Mouse (Mus musculus): Measurements from ENCODE around the gene Ly86.

DNA sequence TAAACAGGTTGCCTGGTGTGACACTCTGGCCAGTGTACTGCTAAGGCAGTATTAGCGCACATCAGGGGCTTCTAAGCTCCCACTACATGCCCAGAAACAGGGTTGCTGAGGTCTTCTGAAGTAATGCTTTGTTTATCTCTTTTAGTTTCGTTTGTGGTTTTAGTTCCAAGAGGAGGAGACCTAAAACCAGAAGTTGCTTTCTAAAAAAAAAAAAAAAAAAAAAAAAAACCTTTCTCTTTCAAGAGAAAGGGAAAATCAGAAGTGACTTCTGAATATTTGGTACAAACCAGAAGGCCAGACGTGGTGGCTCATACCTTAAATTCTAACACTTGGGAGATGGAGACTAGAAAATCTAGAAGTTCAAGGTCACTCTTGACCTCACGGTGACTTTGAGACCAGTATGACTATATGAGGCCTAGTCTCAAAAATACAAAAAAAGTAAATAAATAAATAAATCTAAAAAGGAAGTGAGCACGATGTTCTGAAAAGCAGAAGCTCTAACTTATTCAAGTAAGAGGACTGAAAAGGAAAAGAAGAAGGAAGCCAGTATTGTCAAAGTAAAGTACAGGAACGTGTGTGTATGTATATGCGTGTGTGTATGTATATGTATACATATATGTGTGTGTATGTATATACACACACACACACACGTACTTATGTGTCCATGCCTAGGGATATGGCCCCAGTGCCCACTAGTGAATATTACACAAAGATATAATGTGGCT is 3.0 kb downstream of the Ly86 start:
- TF ChIP-seq CTCF (IDR thresholded peaks at IDR 0.05; ENCODE audit: low read depth), result no peak
- TF ChIP-seq EP300 (IDR thresholded peaks at IDR 0.05; ENCODE audit: low read depth), result no peak
